Mouse (Mus musculus): Measurements from ENCODE around the gene Olfr736. TPM values are rescaled to one million over a fixed set of nuclear protein-coding genes. Genes with fewer than 3 reads are reported as not detected.

Olfr736 gene
- not detected in 2 replicates for polyA plus RNA-seq (2012; rRNA removed)

DNA sequence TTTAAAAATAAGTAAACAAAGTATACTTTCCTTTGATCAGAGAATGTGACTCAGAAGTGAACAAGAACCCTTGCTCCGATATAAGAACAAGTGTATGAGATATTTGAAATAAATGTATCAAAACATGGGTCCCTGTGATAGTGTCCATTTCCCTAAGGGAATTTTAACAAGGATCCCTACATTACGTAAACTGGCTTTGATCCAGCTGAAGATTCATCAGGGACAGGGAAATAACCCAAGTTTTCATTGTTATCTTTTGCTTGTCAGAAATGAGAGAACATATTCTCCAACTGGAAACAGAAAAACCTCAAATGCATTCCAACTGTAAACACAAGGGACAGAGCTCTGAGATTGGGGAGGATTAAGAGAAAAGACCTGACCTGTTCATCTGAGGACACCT, at the start of gene Olfr736:
Gene Olfr736, plus strand, starts transcription at position 301 of the 400 bp plus-strand sequence.
- Histone ChIP-seq H3K27me3 (ENCODE audit: control insufficient read depth, insufficient read depth, low read length) (no peaks in the 10 kb centered on the region), H3K27ac (ENCODE audit: insufficient read depth, low read length) (no peak within 1 kb of the TSS), H3K36me3 (ENCODE audit: control insufficient read depth, insufficient read depth, low read length) (no peaks in the 10 kb centered on the region), H3K4me1 (ENCODE audit: control insufficient read depth, insufficient read depth, insufficient read length) (no peaks in the 10 kb centered on the region), H3K4me3 (ENCODE audit: extremely low read depth, insufficient read depth, insufficient read length) (no peak within 1 kb of the TSS)
- DNase-seq (ENCODE audit: low read depth in 1 of 2, low spot score in 2 of 2) = no peak
- 85% methylated on average over 2 of the region's 2 CpGs for WGBS
- TF ChIP-seq CTCF (IDR thresholded peaks at IDR 0.05; ENCODE audit: extremely low read depth, insufficient read depth, insufficient read length, insufficient replicate concordance) (no peak), POLR2A (IDR thresholded peaks at IDR 0.05; ENCODE audit: low read depth, low read length) (no peak)

GRCm38 (mm10) chr14:50348796-50349195, 32.2 kb upstream of the Olfr736 start, which contains the start of gene Olfr735:
TSS of gene Olfr735 (minus strand) at chr14:50348872.
- 87% methylated on average over 2 of the region's 2 CpGs for WGBS
- DNase-seq (ENCODE audit: low read depth in 1 of 2, low spot score in 2 of 2) = no peak

DNA sequence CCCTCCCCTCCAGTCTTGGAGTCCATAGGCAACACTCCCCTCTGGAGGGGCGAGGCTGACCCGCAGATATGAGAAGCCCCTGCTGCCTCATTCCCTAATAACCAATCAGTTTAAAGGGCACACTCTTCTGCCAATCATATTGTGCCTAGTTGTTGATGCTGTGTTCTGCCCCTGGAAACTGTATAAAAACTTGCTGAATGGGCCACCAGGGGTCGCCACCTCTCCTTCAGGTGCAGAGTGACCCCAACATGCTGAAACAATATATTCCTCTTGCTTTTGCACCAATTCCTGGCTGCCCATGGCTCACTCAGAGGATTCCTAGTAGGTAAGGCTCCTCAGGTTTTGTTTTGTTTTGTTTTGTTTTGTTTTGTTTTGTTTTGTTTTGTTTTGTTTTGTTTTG, 28.5 kb upstream of the Olfr736 start:
- 23% methylated on average over 3 of the region's 3 CpGs for WGBS
- Histone ChIP-seq H3K4me1 (ENCODE audit: control insufficient read depth, insufficient read depth, insufficient read length) (no peaks in the 10 kb centered on the region), H3K4me3 (ENCODE audit: extremely low read depth, insufficient read depth, insufficient read length) (no peak overlapping the region), H3K36me3 (ENCODE audit: control insufficient read depth, insufficient read depth, low read length) (no peaks in the 10 kb centered on the region), H3K27me3 (ENCODE audit: control insufficient read depth, insufficient read depth, low read length) (no peaks in the 10 kb centered on the region), H3K27ac (ENCODE audit: insufficient read depth, low read length) (no peak overlapping the region)
- no peak for DNase-seq (ENCODE audit: low read depth in 1 of 2, low spot score in 2 of 2)
- TF ChIP-seq CTCF (IDR thresholded peaks at IDR 0.05; ENCODE audit: extremely low read depth, insufficient read depth, insufficient read length, insufficient replicate concordance) = no peak
- no peak for TF ChIP-seq POLR2A (IDR thresholded peaks at IDR 0.05; ENCODE audit: low read depth, low read length)

More at GRCm38 (mm10) chr14:50348796-50349195, 32.2 kb upstream of the Olfr736 start, which contains the start of gene Olfr735:
- TF ChIP-seq CTCF (IDR thresholded peaks at IDR 0.05; ENCODE audit: extremely low read depth, insufficient read depth, insufficient read length, insufficient replicate concordance) (no peak), POLR2A (IDR thresholded peaks at IDR 0.05; ENCODE audit: low read depth, low read length) (no peak)
- Histone ChIP-seq H3K36me3 (ENCODE audit: control insufficient read depth, insufficient read depth, low read length) (no peaks in the 10 kb centered on the region), H3K27ac (ENCODE audit: insufficient read depth, low read length) (no peak within 1 kb of the TSS), H3K4me1 (ENCODE audit: control insufficient read depth, insufficient read depth, insufficient read length) (no peaks in the 10 kb centered on the region), H3K27me3 (ENCODE audit: control insufficient read depth, insufficient read depth, low read length) (no peaks in the 10 kb centered on the region), H3K4me3 (ENCODE audit: extremely low read depth, insufficient read depth, insufficient read length) (no peak within 1 kb of the TSS)

DNA sequence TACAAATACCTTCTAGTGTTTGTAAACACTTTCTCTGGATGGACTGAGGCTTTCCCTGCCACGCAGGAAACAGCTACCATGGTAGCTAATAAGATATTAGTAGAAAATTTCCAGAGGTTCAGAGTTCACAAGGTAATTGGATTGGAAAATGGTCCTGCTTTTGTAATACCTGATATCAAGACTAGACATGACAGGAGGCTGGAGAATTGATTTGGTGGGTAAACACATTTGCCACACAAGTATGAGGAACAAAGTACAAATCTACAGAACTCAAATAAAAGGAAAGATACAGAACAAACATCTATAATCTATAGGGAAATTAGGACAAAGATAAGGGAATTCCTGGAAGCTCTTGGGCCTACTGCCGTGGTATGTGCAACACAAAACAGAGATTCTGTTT, 24.2 kb upstream of the Olfr736 start:
- Histone ChIP-seq H3K4me3 (ENCODE audit: extremely low read depth, insufficient read depth, insufficient read length) (no peak overlapping the region), H3K27ac (ENCODE audit: insufficient read depth, low read length) (no peak overlapping the region), H3K4me1 (ENCODE audit: control insufficient read depth, insufficient read depth, insufficient read length) (no peaks in the 10 kb centered on the region), H3K36me3 (ENCODE audit: control insufficient read depth, insufficient read depth, low read length) (no peaks in the 10 kb centered on the region), H3K27me3 (ENCODE audit: control insufficient read depth, insufficient read depth, low read length) (no peaks in the 10 kb centered on the region)
- no peak for DNase-seq (ENCODE audit: low read depth in 1 of 2, low spot score in 2 of 2)
- WGBS = 90% methylated on average over 2 of the region's 2 CpGs
- TF ChIP-seq POLR2A (IDR thresholded peaks at IDR 0.05; ENCODE audit: low read depth, low read length) (no peak), CTCF (IDR thresholded peaks at IDR 0.05; ENCODE audit: extremely low read depth, insufficient read depth, insufficient read length, insufficient replicate concordance) (no peak)

- no peaks in the 10 kb centered on the region for H3K36me3 ChIP-seq (ENCODE audit: control insufficient read depth, insufficient read depth, low read length)
- H3K4me3 ChIP-seq (ENCODE audit: extremely low read depth, insufficient read depth, insufficient read length) = no peak within 1 kb of the TSS
- no peak within 1 kb of the TSS; the same call in 1 of the 2 replicates for H3K27ac ChIP-seq (ENCODE audit: insufficient read depth, low read length)
- H3K27me3 ChIP-seq (ENCODE audit: control insufficient read depth, insufficient read depth, low read length) = no peaks in the 10 kb centered on the region
- 41% methylated on average over 2 of the region's 2 CpGs for WGBS
- no peak for DNase-seq (ENCODE audit: low read depth in 1 of 2, low spot score in 2 of 2)
- no peaks in the 10 kb centered on the region for H3K4me1 ChIP-seq (ENCODE audit: control insufficient read depth, insufficient read depth, insufficient read length)
- no peak for TF ChIP-seq CTCF (IDR thresholded peaks at IDR 0.05; ENCODE audit: extremely low read depth, insufficient read depth, insufficient read length, insufficient replicate concordance)
- no peak for TF ChIP-seq POLR2A (IDR thresholded peaks at IDR 0.05; ENCODE audit: low read depth, low read length)
Measured at GRCm38 (mm10) chr14:50357593-50357992, 23.4 kb upstream of the Olfr736 start, which contains the start of gene Tlr11. TSS of gene Tlr11 (plus strand) at chr14:50357914.

- TF ChIP-seq POLR2A (IDR thresholded peaks at IDR 0.05; ENCODE audit: low read depth, low read length) (no peak), CTCF (IDR thresholded peaks at IDR 0.05; ENCODE audit: extremely low read depth, insufficient read depth, insufficient read length, insufficient replicate concordance) (no peak)
- Histone ChIP-seq H3K36me3 (ENCODE audit: control insufficient read depth, insufficient read depth, low read length) (no peaks in the 10 kb centered on the region), H3K27ac (ENCODE audit: insufficient read depth, low read length) (no peak overlapping the region), H3K4me1 (ENCODE audit: control insufficient read depth, insufficient read depth, insufficient read length) (no peaks in the 10 kb centered on the region), H3K4me3 (ENCODE audit: extremely low read depth, insufficient read depth, insufficient read length) (no peak overlapping the region), H3K27me3 (ENCODE audit: control insufficient read depth, insufficient read depth, low read length) (no peaks in the 10 kb centered on the region)
- WGBS = 86% methylated on average over 3 of the region's 3 CpGs
- DNase-seq (ENCODE audit: low read depth in 1 of 2, low spot score in 2 of 2) = no peak
Measured at GRCm38 (mm10) chr14:50360480-50360879, 20.5 kb upstream of the Olfr736 start.

GRCm38 (mm10) chr14:50363561-50363960, 17.4 kb upstream of the Olfr736 start:
- Histone ChIP-seq H3K36me3 (ENCODE audit: control insufficient read depth, insufficient read depth, low read length) (no peaks in the 10 kb centered on the region), H3K4me3 (ENCODE audit: extremely low read depth, insufficient read depth, insufficient read length) (no peak overlapping the region), H3K4me1 (ENCODE audit: control insufficient read depth, insufficient read depth, insufficient read length) (no peaks in the 10 kb centered on the region), H3K27me3 (ENCODE audit: control insufficient read depth, insufficient read depth, low read length) (no peaks in the 10 kb centered on the region), H3K27ac (ENCODE audit: insufficient read depth, low read length) (no peak overlapping the region)
- no peak for DNase-seq (ENCODE audit: low read depth in 1 of 2, low spot score in 2 of 2)
- WGBS = 70% methylated on average over 2 of the region's 2 CpGs
- no peak for TF ChIP-seq CTCF (IDR thresholded peaks at IDR 0.05; ENCODE audit: extremely low read depth, insufficient read depth, insufficient read length, insufficient replicate concordance)
- no peak for TF ChIP-seq POLR2A (IDR thresholded peaks at IDR 0.05; ENCODE audit: low read depth, low read length)

All from spleen, adult 2 months (tissue).